Mouse (Mus musculus): ENCODE measurements around the gene Ttn. TPM values are rescaled to one million over a fixed set of nuclear protein-coding genes. Genes with fewer than 3 reads are reported as not detected.

The Ttn gene
- polyA plus RNA-seq, 1 experiment, result 0.04 TPM

DNA sequence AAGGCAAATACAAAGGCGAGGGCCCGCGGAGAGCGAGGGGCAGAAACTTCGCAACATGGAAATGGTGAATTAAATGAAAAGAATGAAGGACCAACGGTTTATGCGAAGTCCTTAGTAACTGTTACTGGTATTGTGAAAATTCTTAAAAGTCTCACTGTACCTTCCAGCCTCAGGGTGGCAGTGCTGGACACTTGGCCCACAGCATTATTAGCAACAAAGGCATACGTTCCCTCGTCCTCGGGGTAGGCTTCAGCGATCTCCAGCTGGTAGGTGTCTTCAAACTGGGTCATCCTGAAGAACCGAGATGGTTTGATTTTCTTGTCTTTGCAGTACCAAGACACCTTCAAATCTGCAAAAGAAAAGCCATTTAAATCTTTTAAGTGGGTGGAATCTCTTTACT, 55.4 kb downstream of the Ttn start:
- TF ChIP-seq CTCF (IDR thresholded peaks at IDR 0.05; ENCODE audit: borderline replicate concordance, insufficient read depth, low read length) (peak; percentile 34; the same call in 1 of the 2 replicates), POLR2A (IDR thresholded peaks at IDR 0.05; ENCODE audit: low read depth, low read length) (no peak)
- Histone ChIP-seq H3K27ac (ENCODE audit: insufficient read depth, low read length) (no peak overlapping the region), H3K4me3 (ENCODE audit: insufficient read depth, low read length) (no peak overlapping the region), H3K4me1 (ENCODE audit: control insufficient read depth, insufficient read depth, low read length) (no peaks in the 10 kb centered on the region)

DNA sequence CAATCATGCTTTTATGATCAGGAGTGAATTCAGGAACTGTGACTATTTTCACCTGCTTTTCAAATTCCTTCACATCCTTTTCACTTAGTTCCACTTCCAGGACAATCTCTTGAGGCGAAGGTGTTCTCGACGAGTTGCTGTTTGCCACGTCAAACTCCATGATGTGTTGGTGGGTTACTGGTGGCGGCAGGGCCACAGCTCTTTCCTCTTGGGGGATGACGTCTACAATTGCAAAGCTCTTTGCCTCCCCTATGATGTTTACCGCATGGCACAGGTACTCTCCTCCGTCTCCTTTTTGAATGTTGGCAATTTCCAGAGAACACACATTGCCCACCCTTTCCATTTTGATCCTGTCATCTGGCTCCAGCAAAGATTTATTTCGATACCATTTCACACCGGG, 67.4 kb downstream of the Ttn start:
- H3K27ac ChIP-seq (ENCODE audit: insufficient read depth, low read length), result no peak overlapping the region
- no peak for TF ChIP-seq POLR2A (IDR thresholded peaks at IDR 0.05; ENCODE audit: low read depth, low read length)
- TF ChIP-seq CTCF (IDR thresholded peaks at IDR 0.05; ENCODE audit: borderline replicate concordance, insufficient read depth, low read length), result no peak
- no peak overlapping the region for H3K4me3 ChIP-seq (ENCODE audit: insufficient read depth, low read length)
- H3K4me1 ChIP-seq (ENCODE audit: control insufficient read depth, insufficient read depth, low read length), result no peaks in the 10 kb centered on the region

DNA sequence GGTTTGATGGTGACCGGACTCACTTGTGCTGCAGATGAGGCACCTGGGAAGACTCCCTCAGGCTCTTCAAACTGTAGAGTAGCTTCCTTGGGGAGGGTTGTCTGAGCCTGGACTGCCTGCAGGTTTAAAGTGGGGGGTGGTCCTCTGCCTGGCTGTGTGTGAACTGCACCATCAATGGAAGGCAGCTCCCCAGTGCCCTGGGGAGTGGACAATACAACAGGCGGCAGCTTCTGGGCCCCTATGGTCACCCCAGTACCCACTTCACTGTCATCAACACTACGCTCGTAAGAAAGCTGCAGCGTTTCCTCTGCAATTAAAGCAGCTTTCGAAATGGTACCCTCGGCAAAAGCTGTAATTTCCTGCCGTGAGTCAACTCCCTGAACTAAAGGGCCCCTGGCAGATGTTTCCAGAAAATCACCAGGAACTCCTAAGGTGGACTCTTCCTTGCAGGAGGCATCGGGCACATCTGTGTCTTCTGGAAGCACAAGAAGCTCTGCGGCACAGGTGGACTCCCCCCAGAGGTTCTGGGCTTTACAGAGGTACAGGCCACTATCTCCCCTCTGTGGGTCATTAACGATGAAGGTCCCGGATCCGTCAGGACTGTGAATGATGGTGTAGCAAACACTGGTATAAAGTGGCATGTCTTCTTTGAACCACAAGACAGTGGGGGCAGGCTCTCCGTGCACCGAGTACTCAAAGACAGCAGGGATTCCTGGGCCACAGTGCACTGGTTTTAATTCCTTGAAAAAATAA, 73.5 kb downstream of the Ttn start:
- H3K4me1 ChIP-seq (ENCODE audit: control insufficient read depth, insufficient read depth, low read length), result no peaks in the 10 kb centered on the region
- no peak overlapping the region for H3K27ac ChIP-seq (ENCODE audit: insufficient read depth, low read length)
- no peak overlapping the region for H3K4me3 ChIP-seq (ENCODE audit: insufficient read depth, low read length)
- TF ChIP-seq CTCF (IDR thresholded peaks at IDR 0.05; ENCODE audit: borderline replicate concordance, insufficient read depth, low read length) (no peak), POLR2A (IDR thresholded peaks at IDR 0.05; ENCODE audit: low read depth, low read length) (no peak)

DNA sequence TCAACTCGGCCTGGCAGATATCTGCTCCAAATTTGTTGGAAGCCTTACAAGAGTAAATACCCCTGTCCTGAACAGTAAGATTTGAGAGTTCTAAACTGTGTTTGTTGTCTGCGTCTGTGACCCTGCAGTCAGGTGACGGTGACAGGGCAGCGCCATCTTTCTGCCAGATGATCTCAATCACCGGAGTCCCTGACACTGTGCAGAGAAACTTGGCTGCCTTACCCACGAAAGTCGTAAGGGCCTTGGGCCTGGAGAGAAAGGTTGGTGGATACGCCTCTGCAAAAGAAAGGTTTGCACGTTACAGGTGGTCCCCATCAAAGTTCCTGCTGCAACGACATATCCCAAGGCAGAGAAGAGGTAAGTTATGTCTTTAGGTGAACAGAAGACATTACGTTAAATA, 79.0 kb downstream of the Ttn start:
- H3K4me1 ChIP-seq (ENCODE audit: control insufficient read depth, insufficient read depth, low read length), result no peaks in the 10 kb centered on the region
- no peak overlapping the region for H3K27ac ChIP-seq (ENCODE audit: insufficient read depth, low read length)
- no peak for TF ChIP-seq CTCF (IDR thresholded peaks at IDR 0.05; ENCODE audit: borderline replicate concordance, insufficient read depth, low read length)
- no peak for TF ChIP-seq POLR2A (IDR thresholded peaks at IDR 0.05; ENCODE audit: low read depth, low read length)
- no peak overlapping the region for H3K4me3 ChIP-seq (ENCODE audit: insufficient read depth, low read length)

DNA sequence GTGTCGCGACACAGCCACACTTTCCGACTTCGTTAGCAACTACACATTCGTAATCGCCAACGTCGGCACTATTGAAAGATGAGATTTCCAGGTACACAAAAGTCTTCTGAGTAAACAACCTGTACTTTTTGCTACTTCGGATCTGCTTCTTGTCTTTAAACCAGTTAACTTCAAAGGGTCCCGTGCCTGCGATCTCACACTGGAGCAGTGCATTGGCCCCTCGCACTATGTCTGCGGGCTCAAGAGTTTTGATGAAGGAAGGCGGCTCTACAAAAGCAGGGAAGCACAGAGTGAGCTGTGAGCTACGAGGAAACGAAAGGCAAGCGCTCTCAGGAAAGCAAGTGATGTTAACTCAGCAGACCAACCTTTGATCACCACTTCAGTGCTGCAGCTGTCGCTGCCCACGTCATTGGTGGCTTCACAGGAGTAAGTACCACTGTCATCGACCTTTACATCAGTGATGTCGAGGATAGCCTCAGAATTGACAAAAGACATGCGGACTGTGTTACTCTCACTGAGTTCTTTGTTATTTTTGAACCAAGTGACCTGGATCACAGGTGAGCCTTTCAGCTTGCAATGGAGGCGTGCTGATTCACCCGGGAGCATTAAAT, 80.8 kb downstream of the Ttn start:
- Histone ChIP-seq H3K4me3 (ENCODE audit: insufficient read depth, low read length) (no peak overlapping the region), H3K4me1 (ENCODE audit: control insufficient read depth, insufficient read depth, low read length) (no peaks in the 10 kb centered on the region), H3K27ac (ENCODE audit: insufficient read depth, low read length) (no peak overlapping the region)
- TF ChIP-seq CTCF (IDR thresholded peaks at IDR 0.05; ENCODE audit: borderline replicate concordance, insufficient read depth, low read length), result no peak
- no peak for TF ChIP-seq POLR2A (IDR thresholded peaks at IDR 0.05; ENCODE audit: low read depth, low read length)

DNA sequence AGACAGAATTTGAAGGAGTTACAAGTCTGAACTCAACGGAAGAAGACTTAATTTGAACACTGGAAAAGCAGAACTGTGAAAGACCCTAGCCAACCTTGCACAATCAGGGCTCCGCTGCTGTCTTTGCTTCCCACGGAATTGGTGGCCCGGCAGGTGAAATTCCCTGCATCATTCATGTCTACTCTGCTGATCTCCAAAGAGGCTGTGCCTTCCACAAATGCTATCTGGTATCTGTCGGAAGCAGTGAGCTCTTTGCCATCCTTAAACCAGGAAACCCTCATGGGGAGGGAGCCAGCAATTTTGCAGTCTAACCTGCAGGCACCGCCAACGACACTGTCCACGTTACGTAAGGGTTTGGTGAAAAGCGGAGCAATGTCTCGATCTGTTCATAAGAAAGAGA, 82.5 kb downstream of the Ttn start:
- no peaks in the 10 kb centered on the region for H3K4me1 ChIP-seq (ENCODE audit: control insufficient read depth, insufficient read depth, low read length)
- no peak overlapping the region for H3K27ac ChIP-seq (ENCODE audit: insufficient read depth, low read length)
- no peak overlapping the region for H3K4me3 ChIP-seq (ENCODE audit: insufficient read depth, low read length)
- TF ChIP-seq POLR2A (IDR thresholded peaks at IDR 0.05; ENCODE audit: low read depth, low read length) (no peak), CTCF (IDR thresholded peaks at IDR 0.05; ENCODE audit: borderline replicate concordance, insufficient read depth, low read length) (no peak)

DNA sequence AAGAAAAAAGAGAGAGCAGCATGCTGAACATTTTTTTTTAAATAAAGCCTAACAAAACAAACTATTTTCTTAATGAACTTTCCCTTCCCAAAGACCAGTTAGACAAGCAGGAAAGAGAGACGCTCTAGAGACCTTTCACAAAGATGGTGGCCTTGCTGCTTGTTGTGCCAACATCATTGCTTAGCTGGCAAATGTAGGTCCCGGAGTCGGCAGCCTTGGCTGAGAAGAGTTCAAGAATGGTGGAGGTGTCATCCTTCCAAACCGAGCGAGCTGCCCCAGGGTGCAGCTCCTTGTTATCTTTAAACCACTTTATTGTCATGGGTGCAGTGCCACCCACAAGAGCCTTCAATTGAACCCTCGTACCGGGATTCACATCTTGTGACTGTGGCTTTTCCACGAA, 85.4 kb downstream of the Ttn start:
- Histone ChIP-seq H3K27ac (ENCODE audit: insufficient read depth, low read length) (no peak overlapping the region), H3K4me1 (ENCODE audit: control insufficient read depth, insufficient read depth, low read length) (no peaks in the 10 kb centered on the region), H3K4me3 (ENCODE audit: insufficient read depth, low read length) (no peak overlapping the region)
- TF ChIP-seq CTCF (IDR thresholded peaks at IDR 0.05; ENCODE audit: borderline replicate concordance, insufficient read depth, low read length) (no peak), POLR2A (IDR thresholded peaks at IDR 0.05; ENCODE audit: low read depth, low read length) (no peak)

DNA sequence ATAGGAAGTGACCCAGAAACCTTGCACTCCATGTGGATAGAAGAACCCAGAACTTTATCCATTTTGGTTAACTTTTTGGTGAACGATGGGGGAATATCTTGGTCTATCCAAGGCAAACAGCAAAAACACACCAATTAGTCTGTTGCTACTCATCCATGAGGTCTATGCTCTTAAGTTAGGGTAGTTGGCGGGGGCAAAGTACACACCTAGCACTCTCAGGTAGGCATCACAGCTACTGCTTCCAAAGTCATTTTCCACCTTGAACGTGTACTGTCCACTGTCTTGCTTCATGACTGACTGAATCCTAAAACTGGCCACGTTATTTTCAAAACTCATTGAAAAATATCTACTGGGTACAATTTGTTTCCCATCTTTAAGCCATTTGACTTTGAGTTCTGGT, 87.0 kb downstream of the Ttn start:
- H3K27ac ChIP-seq (ENCODE audit: insufficient read depth, low read length), result no peak overlapping the region
- H3K4me1 ChIP-seq (ENCODE audit: control insufficient read depth, insufficient read depth, low read length), result no peaks in the 10 kb centered on the region
- H3K4me3 ChIP-seq (ENCODE audit: insufficient read depth, low read length), result no peak overlapping the region
- TF ChIP-seq POLR2A (IDR thresholded peaks at IDR 0.05; ENCODE audit: low read depth, low read length), result no peak
- TF ChIP-seq CTCF (IDR thresholded peaks at IDR 0.05; ENCODE audit: borderline replicate concordance, insufficient read depth, low read length), result no peak

DNA sequence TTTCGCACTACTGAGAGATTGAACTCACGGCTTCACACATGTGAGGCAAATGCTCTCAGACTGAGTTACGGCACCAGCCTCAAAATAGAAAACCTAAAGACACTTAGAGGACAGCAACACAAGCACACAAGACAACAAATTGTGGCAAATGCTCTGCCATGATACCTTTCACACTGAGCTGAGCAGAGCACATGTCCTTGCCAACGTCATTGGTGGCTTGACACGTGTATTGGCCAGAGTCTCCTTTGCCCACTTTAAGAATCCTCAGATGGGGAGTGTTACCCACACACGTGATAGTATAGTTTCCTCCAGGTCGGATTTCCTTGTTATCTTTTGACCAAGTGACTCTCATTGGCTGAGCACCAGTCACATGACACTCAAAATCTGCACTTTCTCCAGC, 93.6 kb downstream of the Ttn start:
- Histone ChIP-seq H3K27ac (ENCODE audit: insufficient read depth, low read length) (no peak overlapping the region), H3K4me1 (ENCODE audit: control insufficient read depth, insufficient read depth, low read length) (no peaks in the 10 kb centered on the region), H3K4me3 (ENCODE audit: insufficient read depth, low read length) (no peak overlapping the region)
- no peak for TF ChIP-seq POLR2A (IDR thresholded peaks at IDR 0.05; ENCODE audit: low read depth, low read length)
- no peak for TF ChIP-seq CTCF (IDR thresholded peaks at IDR 0.05; ENCODE audit: borderline replicate concordance, insufficient read depth, low read length)

DNA sequence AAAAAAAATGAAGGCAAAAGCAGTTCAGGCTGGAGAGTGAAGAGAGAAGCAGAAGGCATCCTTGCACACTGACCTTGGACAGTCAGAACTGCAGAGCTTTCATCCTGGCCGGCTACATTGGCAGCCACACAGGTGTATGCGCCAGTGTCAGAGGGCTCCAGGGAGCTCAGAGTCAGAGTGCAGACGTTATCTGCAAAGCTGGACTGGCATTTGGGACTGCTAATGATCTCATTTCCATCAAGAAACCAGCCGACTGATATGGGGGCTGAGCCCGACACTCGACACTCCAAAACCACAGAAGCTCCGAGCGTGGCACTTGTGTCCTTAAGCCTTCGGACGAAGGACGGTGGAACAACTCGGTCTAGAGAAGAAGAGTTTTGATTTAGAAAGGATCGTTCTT, 96.5 kb downstream of the Ttn start:
- no peaks in the 10 kb centered on the region for H3K4me1 ChIP-seq (ENCODE audit: control insufficient read depth, insufficient read depth, low read length)
- H3K4me3 ChIP-seq (ENCODE audit: insufficient read depth, low read length), result no peak overlapping the region
- no peak for TF ChIP-seq POLR2A (IDR thresholded peaks at IDR 0.05; ENCODE audit: low read depth, low read length)
- no peak for TF ChIP-seq CTCF (IDR thresholded peaks at IDR 0.05; ENCODE audit: borderline replicate concordance, insufficient read depth, low read length)
- no peak overlapping the region for H3K27ac ChIP-seq (ENCODE audit: insufficient read depth, low read length)
